Mouse (Mus musculus) C2C12 (cell line): Measurements from ENCODE around the gene Cplx3. TPM values are rescaled to one million over a fixed set of nuclear protein-coding genes. Genes with fewer than 3 reads are reported as not detected.

ENCODE experiments used
- H3K27me3 ChIP-seq: one replicate; pipeline ENCODE4 v1.6.1; 2011; ENCODE audit not compliant: control insufficient read depth, insufficient read depth, insufficient read length
- H3K36me3 ChIP-seq: one replicate; pipeline ENCODE4 v1.6.1; 2011; ENCODE audit not compliant: control insufficient read depth, insufficient read depth
- H3K4me3 ChIP-seq: one replicate; pipeline ENCODE4 v1.5.1; 2011; ENCODE audit warnings: mild to moderate bottlenecking, control low read depth; ENCODE audit not compliant: poor library complexity, insufficient read depth, severe bottlenecking
- H3K79me2 ChIP-seq: one replicate; pipeline ENCODE4 v1.6.1; 2011; ENCODE audit not compliant: control insufficient read depth, insufficient read depth
- H3K79me3 ChIP-seq: one replicate; pipeline ENCODE4 v1.6.1; 2011; ENCODE audit warnings: low read depth, control low read depth
- H3ac ChIP-seq: one replicate; pipeline ENCODE3; 2011; ENCODE audit warnings: low read depth; ENCODE audit not compliant: control insufficient read depth, insufficient read length
- CEBPB ChIP-seq: IDR thresholded peaks from one replicate; pipeline ENCODE4 v1.6.1; 2011; ENCODE audit warnings: low read depth, mild to moderate bottlenecking, control low read depth, moderate library complexity
- CTCF ChIP-seq: IDR thresholded peaks from one replicate; pipeline ENCODE4 v1.5.1; 2011; ENCODE audit not compliant: control insufficient read depth, insufficient read depth, insufficient read length
- FOSL1 ChIP-seq: IDR thresholded peaks from one replicate; pipeline ENCODE4 v1.8.0; 2011; ENCODE audit warnings: mild to moderate bottlenecking, low read length; ENCODE audit not compliant: poor library complexity, insufficient read depth, severe bottlenecking
- MAX ChIP-seq: IDR thresholded peaks from one replicate; pipeline ENCODE4 v1.6.1; 2011; ENCODE audit warnings: mild to moderate bottlenecking, control low read depth
- MYOD1 ChIP-seq: IDR thresholded peaks from one replicate; pipeline ENCODE4 v1.6.1; 2011; ENCODE audit warnings: low read depth; ENCODE audit not compliant: control insufficient read depth, insufficient read length
- MYOG ChIP-seq: IDR thresholded peaks from one replicate; pipeline ENCODE4 v1.6.1; 2011; ENCODE audit not compliant: control insufficient read depth, insufficient read length; ENCODE audit errors: extremely low read depth
- USF1 ChIP-seq: IDR thresholded peaks from one replicate; pipeline ENCODE4 v1.6.1; 2011; ENCODE audit warnings: low read depth, mild to moderate bottlenecking, control low read depth, moderate library complexity
- polyA plus RNA-seq: library from polyadenylated mRNA; unstranded; fragments of >200 nt; fragmentation: generic; extraction: Trizol; gene quantifications from one replicate; pipeline ENCODE4 v1.2.1, GENCODE M21; 2012; ENCODE audit warnings: missing spikeins

Cplx3 gene
- polyA plus RNA-seq, 1 experiment, result 0.06 TPM

DNA sequence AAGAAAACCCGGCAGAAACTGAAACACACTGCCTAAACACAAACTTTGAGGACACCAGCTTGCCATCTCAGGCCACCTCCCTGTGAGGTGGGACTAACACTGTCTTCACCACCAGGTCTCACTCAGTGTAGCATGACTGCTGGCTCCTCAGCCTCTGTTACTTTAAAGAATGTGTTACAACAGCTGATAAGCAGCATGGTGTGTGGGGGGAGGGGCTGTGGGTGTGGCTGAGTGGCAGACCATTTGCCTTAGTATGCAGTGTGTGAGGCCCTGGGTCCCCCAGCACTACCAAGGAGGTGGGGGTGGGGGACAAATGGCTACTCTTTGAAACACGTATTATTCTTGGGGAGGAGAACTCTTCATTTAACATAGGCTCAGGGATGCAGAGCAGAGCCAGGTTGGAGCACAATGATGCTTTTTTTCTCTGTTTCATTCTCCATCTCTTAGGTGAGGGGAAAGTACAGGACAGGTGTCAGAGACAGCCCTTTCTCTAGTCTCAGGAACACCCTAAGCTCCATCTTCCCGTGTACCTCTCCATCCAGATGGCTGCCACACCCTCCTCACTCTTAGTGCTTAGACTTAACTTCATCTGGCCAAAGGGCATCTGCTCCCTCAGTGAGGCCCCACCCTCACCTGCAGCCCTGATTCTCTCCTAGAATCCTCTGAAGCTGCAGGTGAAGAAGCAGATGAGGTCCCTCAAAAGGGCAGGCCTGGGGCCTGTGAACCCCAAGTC lies 5.3 kb downstream of the Cplx3 start:
- no peak overlapping the region for H3ac ChIP-seq
- no peaks in the 10 kb centered on the region for H3K27me3 ChIP-seq
- no peak overlapping the region for H3K4me3 ChIP-seq
- no peaks in the 10 kb centered on the region for H3K79me3 ChIP-seq
- H3K79me2 ChIP-seq, result peaks cover 8% of the 10 kb centered on the region
- TF ChIP-seq MYOD1 (peak; percentile 27), USF1 (no peak)
- H3K36me3 ChIP-seq, result peaks cover 10% of the 10 kb centered on the region

DNA sequence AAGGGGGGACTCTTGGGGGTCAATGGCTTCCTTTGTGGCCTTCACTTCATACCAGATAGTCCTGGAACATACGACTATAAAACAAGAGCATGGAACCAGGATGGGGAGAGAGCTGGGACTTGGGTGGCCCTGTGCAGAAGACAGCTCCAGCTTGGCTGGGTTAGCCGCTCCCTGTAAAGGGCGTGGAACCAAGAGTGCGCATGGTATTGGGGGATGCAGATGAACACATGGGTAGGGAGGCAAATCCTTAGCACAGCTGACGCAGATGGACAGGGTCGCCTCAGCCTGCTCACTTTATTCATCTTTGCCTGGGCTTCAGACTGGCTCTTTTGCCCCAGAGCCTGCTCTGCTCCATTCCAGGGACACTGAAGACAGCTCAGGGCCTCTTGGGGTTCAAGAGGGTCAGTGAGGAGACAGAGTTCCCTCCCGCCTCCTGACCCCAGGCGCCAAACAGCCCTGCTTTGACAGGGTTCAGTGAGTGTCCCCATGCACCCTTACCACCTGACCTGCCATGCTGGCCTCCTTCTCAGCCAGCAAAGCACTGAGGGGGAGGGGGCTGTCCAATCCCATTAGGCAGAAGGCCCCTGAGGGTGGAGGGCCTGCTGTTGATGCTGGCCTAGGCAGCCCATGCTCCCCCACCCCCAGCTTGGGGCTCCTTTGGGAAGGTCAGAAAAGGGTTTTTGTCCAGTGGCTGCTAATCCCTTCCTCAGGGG lies 7.1 kb downstream of the Cplx3 start:
- Histone ChIP-seq H3ac (no peak overlapping the region), H3K79me3 (no peaks in the 10 kb centered on the region), H3K27me3 (no peaks in the 10 kb centered on the region), H3K79me2 (peaks cover 8% of the 10 kb centered on the region), H3K4me3 (no peak overlapping the region), H3K36me3 (peaks cover 19% of the 10 kb centered on the region)
- TF ChIP-seq MYOG (no peak), CEBPB (no peak), CTCF (no peak), FOSL1 (no peak), MAX (no peak), USF1 (no peak), MYOD1 (no peak)

DNA sequence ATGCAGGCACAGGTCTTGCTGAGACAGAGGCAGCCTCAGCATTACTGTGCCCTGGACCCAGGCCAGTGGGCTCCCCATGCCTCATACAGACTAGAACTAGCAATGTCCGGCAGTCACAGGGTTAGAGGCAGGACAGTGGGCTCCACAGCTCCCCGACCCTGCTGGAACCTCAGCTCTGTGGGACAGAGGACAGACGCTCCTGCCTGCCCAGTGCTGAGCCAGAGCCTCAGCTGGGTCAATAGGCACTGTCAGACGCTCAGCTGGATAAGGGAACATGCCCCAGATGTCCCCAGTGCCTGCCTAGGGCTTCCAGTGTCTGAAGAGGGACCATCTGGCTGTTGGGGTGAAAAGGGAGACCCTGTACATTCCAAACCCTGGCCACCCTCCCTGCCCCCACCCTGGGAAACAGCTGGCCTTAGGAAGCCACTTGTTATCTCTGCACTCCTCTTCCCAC lies 8.1 kb downstream of the Cplx3 start:
- Histone ChIP-seq H3K4me3 (no peak overlapping the region), H3K79me3 (no peaks in the 10 kb centered on the region), H3K79me2 (peaks cover 2% of the 10 kb centered on the region), H3K27me3 (no peaks in the 10 kb centered on the region), H3ac (no peak overlapping the region), H3K36me3 (peaks cover 19% of the 10 kb centered on the region)
- no peak for TF ChIP-seq FOSL1
- no peak for TF ChIP-seq CEBPB
- no peak for TF ChIP-seq MAX
- no peak for TF ChIP-seq USF1
- no peak for TF ChIP-seq MYOD1
- no peak for TF ChIP-seq MYOG
- no peak for TF ChIP-seq CTCF

DNA sequence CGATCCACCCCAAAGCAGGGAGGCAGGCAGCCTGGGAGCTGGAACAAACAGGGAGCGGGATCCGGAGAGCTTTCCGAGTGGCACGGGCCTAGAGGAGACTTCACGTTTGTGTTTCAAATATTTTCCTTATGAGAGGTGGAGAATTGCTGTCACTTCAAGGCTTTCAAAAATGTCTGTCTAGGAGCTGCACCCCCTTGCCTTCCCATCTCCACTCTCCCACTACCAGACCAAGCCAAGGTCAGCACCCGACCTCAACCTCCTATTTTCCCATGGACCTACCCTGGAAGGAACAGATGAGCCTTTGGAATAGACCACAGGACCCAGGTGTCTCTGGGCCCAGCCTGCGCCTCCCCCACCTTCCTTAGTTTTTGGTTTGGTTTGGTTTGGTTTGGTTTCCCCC lies 8.8 kb downstream of the Cplx3 start:
- Histone ChIP-seq H3K27me3 (no peaks in the 10 kb centered on the region), H3K79me3 (no peaks in the 10 kb centered on the region), H3ac (no peak overlapping the region), H3K4me3 (no peak overlapping the region), H3K79me2 (no peaks in the 10 kb centered on the region), H3K36me3 (peaks cover 19% of the 10 kb centered on the region)
- TF ChIP-seq FOSL1, result no peak
- TF ChIP-seq CTCF, result no peak
- no peak for TF ChIP-seq MYOD1
- TF ChIP-seq MAX, result no peak
- TF ChIP-seq USF1, result no peak
- TF ChIP-seq MYOG, result no peak
- no peak for TF ChIP-seq CEBPB

DNA sequence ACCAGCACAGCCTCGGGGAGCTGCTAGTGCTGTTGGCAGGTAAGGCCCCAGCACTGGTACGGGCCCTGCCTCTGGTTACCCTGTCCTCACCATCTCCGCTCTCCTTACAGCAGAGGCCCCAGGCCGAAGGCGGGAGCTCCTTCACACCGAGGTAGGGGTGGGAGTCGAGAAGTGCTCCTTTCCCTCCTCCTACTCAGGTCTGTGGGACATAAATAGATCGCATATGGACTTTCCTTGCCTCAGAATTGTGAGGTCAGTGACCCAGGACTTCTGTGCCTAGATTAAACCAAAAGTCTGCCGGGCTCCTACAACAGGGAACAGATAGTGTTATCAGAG lies 11.9 kb downstream of the Cplx3 start:
- peaks cover 19% of the 10 kb centered on the region for H3K36me3 ChIP-seq
- no peaks in the 10 kb centered on the region for H3K27me3 ChIP-seq
- TF ChIP-seq FOSL1 (no peak), USF1 (no peak), CEBPB (no peak), MAX (no peak), CTCF (no peak), MYOD1 (no peak), MYOG (no peak)
- H3K4me3 ChIP-seq, result no peak overlapping the region
- peaks cover 17% of the 10 kb centered on the region for H3K79me2 ChIP-seq
- H3K79me3 ChIP-seq, result no peaks in the 10 kb centered on the region
- no peak overlapping the region for H3ac ChIP-seq

DNA sequence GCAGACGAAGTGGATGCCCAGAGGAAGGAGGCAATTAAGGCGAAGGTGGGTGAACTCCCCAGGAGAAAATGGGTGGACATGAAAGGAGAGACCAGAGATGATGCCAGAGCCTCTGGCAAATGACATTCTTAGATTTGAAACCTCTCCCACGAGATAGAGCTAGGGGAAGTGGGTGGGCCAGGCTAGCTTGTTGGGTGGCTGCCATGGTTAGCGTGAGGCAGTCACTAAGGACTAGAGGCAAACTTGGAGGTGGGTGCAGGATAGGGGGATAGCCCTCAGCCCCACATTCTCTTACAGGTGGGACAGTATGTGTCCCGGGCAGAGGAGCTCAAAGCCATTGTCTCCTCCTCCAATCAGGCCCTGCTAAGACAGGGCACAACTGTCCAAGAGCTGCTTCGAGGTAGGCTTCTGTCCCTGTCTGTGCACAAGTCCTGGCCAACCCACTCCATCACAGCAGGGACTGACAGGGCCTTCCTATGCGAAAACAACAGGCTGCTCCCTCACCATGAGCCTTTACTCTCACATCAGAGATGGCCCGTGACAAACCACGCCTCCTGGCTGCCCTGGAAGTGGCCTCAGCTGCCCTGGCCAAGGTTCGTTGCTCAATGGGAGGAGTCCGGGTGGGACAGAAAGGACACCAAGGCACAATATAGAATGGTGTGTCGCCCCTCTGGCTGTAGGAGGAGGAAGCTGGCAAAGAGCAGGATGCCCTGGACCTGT lies 12.5 kb downstream of the Cplx3 start:
- TF ChIP-seq CEBPB, result no peak
- no peak for TF ChIP-seq CTCF
- no peak for TF ChIP-seq MYOG
- no peak for TF ChIP-seq FOSL1
- no peak for TF ChIP-seq MYOD1
- no peak for TF ChIP-seq MAX
- TF ChIP-seq USF1, result no peak
- Histone ChIP-seq H3K79me2 (peaks cover 17% of the 10 kb centered on the region), H3K4me3 (no peak overlapping the region), H3K79me3 (no peaks in the 10 kb centered on the region), H3K36me3 (peaks cover 19% of the 10 kb centered on the region), H3ac (no peak overlapping the region), H3K27me3 (no peaks in the 10 kb centered on the region)
